ENCODE assay signal across 18 mouse cellular contexts in the genomic region with DNA sequence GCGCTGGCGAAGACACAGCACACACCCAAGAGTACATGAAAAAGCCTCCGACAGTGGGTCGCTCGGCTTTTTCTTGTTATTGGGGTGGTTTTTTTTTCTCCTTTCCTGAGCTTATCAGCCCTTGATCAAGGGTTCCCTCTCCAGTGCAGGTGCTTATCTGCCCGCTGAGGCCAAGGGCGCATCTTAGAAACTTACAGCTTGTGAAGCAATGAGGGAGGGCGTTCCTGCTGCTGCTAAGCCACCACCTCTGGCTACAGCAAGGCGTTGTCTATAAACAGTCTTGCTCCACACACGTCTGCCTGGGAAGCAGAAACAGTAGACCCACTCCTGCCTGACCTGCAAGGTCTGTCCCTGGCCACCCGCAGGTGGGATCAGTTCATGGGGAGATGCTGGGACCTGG.
DNase-seq lines count a peak whose midpoint lies in the region; ATAC-seq lines count a peak whose summit lies in the region.
"Had no signal": no experiment of that assay in that cellular context is flagged by ENCODE, and none has a peak within 500 bp of the region (broad histone marks: within the 10 kb centered on the region; RNA-seq: fewer than 3 reads in every experiment).

No protein-coding gene starts in this region.

- peak overlapping the region; percentile 78 for H3K27ac ChIP-seq in stomach, embryonic 16.5 days (ENCODE audit: low read length)
- no peak overlapping the region for H3K27ac ChIP-seq in liver, embryonic 12.5 days

- 78% methylated on average over 11 of the region's 11 CpGs for WGBS in stomach, embryonic 16.5 days
- 70% methylated on average over 11 of the region's 11 CpGs for WGBS in liver, embryonic 12.5 days (ENCODE audit: insufficient replicate concordance)

- no peak overlapping the region for H3K9ac ChIP-seq in stomach, embryonic 16.5 days (ENCODE audit: low read length)
- H3K9ac ChIP-seq in liver, embryonic 12.5 days, result no peak overlapping the region
- H3K9ac ChIP-seq: heart, embryonic 12.5 days; lung, embryonic 14.5 days had no signal

- no peaks in the 10 kb centered on the region for H3K27me3 ChIP-seq in megakaryocyte, embryonic 14.5 days (replicated peaks)
- no peaks in the 10 kb centered on the region for H3K27me3 ChIP-seq in stomach, embryonic 16.5 days (ENCODE audit: control insufficient read depth, insufficient read depth, low read length)
- H3K27me3 ChIP-seq in liver, embryonic 12.5 days (replicated peaks), result no peaks in the 10 kb centered on the region

- peaks cover 68% of the 10 kb centered on the region for H3K9me3 ChIP-seq in megakaryocyte, embryonic 14.5 days
- peaks cover 3% of the 10 kb centered on the region; the same call in 1 of the 2 replicates for H3K9me3 ChIP-seq in stomach, embryonic 16.5 days (replicated peaks; ENCODE audit: control insufficient read depth, low read length)
- H3K9me3 ChIP-seq in liver, embryonic 12.5 days (replicated peaks), result peaks cover 13% of the 10 kb centered on the region; the same call in 1 of the 2 replicates

- no peaks in the 10 kb centered on the region for H3K36me3 ChIP-seq in megakaryocyte, embryonic 14.5 days (replicated peaks; ENCODE audit: low read length)
- no peaks in the 10 kb centered on the region for H3K36me3 ChIP-seq in stomach, embryonic 16.5 days (ENCODE audit: control insufficient read depth, insufficient read depth, low read length)
- no peaks in the 10 kb centered on the region for H3K36me3 ChIP-seq in liver, embryonic 12.5 days
- H3K36me3 ChIP-seq: heart, embryonic 12.5 days had no signal

- peak; percentile 71 for DNase-seq in induced T-regulatory cell, adult 2 months (ENCODE audit: low read depth)
- DNase-seq in thymus, postnatal 36 days, result peak; percentile 67 to 81
- DNase-seq in heart, adult 18-20 months, result no peak
- no peak for DNase-seq in cerebellum, postnatal 4 days (ENCODE audit: low spot score in 2 of 2)
- DNase-seq: cerebellum, postnatal 10 days; heart, postnatal 36 days; kidney, adult 9 months; kidney, postnatal 36 days; liver; lung, embryonic 14.5 days; spleen, adult 18-20 months had no signal

- no peaks in the 10 kb centered on the region for H3K4me1 ChIP-seq in megakaryocyte, embryonic 14.5 days
- H3K4me1 ChIP-seq in stomach, embryonic 16.5 days (ENCODE audit: control insufficient read depth, insufficient read depth, low read length), result no peaks in the 10 kb centered on the region
- H3K4me1 ChIP-seq in liver, embryonic 12.5 days, result no peaks in the 10 kb centered on the region
- H3K4me1 ChIP-seq: heart, embryonic 12.5 days had no signal

- ATAC-seq in megakaryocyte, adult 5-6 weeks (ENCODE audit: poor library complexity, severe bottlenecking), result no peak
- no peak for ATAC-seq in stomach, embryonic 16.5 days (ENCODE audit: insufficient read depth, low FRiP score)
- ATAC-seq in liver, embryonic 12.5 days, result no peak
- ATAC-seq: forebrain, embryonic 16.5 days; hindbrain, embryonic 16.5 days had no signal

- peak overlapping the region; percentile 15 for H3K4me3 ChIP-seq in megakaryocyte, embryonic 14.5 days (replicated peaks)
- no peak overlapping the region for H3K4me3 ChIP-seq in stomach, embryonic 16.5 days (replicated peaks; ENCODE audit: low read length)
- H3K4me3 ChIP-seq in liver, embryonic 12.5 days, result no peak overlapping the region
- H3K4me3 ChIP-seq: heart, embryonic 12.5 days had no signal

- H3K4me2 ChIP-seq in stomach, embryonic 16.5 days (ENCODE audit: low read depth, low read length), result no peak overlapping the region
- H3K4me2 ChIP-seq in liver, embryonic 12.5 days, result no peak overlapping the region
- H3K4me2 ChIP-seq: heart, embryonic 12.5 days; lung, embryonic 14.5 days had no signal

Comparison
In these comparisons a context has a peak if more than half of its experiments do, and no peak if none do; other contexts are left out.
1. DNase-seq: peak in induced T-regulatory cell, adult 2 months (single experiment) and thymus, postnatal 36 days (2 of 2); none in heart, adult 18-20 months (0 of 2) and cerebellum, postnatal 4 days (0 of 2).